Mouse (Mus musculus): ENCODE measurements at regions not wholly inside any gene's neighbourhood (a gene's known extent, or its start where the extent isn't known, plus 50 kb on each side); places are given as distances from the start of the nearest gene placed in this dataset.

GRCm38 (mm10) chr7:113441906-113442305, 53.5 kb upstream of the Pth start:
- DNase-seq, result no peak

- peak; percentile 9 for DNase-seq
Measured at GRCm38 (mm10) chr7:113443566-113443965, 55.2 kb upstream of the Pth start.

DNA sequence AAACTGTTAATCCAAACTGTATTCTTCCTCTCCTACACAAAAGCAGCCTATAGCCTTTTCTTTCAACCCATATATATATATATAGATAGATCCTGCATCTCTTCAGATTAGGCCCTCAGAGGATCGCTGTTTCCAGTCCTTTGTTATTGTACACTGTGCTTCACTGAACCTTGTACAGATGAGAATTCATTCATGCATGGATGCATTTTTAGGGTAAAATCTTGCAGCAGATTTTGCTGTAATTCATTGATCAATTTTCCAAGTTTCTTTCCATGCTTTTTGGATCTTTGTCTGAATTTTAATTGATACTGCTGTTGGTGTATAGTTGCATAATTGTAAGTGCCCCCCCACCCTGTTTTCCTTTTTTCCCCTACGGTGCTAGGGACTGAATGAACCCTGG, 56.6 kb upstream of the Pth start:
- DNase-seq, result no peak

DNA sequence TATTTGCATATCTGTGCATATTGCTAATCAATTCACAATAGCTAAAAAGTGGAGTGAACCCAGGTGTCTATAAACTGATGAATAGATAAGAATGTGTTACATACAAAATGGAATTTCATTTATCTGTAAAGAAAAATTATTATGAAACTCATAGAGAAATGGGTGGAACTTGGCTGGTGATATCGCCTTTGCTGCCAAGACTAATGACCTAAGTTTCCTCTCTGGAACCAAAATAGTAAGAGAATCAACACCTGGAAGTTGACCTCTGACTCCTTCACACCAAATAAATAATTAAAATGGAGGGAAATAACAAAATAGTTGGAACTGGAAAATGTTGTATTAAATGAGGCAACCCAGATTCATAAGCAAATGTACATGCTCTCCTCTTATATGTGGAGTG, 53.2 kb upstream of the Far1 start:
- DNase-seq, result peak; percentile 32

DNA sequence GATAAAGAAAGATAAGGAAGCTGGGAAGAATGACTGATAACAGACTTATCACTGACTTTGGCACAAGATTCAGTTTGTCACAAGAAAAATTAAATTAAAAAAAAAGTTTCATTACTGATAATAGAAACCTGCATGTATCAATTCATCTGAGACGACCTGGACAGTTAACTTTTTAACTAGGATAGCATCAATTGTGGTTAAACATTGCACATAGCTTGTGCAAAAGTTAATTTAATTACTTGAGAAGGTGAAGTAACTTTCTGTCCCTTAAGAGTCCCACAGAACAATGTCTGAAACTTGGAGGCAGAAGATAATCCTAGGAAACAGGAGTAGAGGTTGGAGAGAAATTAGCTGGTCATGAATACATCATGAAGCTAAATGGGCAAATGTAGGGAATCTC, 51.3 kb upstream of the Far1 start:
- DNase-seq, result no peak

Data from adrenal gland, postnatal 10 days (tissue).